Mouse (Mus musculus): ENCODE data around the gene Bcl2l2. TPM values are rescaled to one million over a fixed set of nuclear protein-coding genes. Genes with fewer than 3 reads are reported as not detected.

The Bcl2l2 gene
- 4.2 and 4.3 TPM in 2 replicates for polyA plus RNA-seq (2015; fragmentation: Nextera tagmentation; extraction: Ambion mirVana)

DNA sequence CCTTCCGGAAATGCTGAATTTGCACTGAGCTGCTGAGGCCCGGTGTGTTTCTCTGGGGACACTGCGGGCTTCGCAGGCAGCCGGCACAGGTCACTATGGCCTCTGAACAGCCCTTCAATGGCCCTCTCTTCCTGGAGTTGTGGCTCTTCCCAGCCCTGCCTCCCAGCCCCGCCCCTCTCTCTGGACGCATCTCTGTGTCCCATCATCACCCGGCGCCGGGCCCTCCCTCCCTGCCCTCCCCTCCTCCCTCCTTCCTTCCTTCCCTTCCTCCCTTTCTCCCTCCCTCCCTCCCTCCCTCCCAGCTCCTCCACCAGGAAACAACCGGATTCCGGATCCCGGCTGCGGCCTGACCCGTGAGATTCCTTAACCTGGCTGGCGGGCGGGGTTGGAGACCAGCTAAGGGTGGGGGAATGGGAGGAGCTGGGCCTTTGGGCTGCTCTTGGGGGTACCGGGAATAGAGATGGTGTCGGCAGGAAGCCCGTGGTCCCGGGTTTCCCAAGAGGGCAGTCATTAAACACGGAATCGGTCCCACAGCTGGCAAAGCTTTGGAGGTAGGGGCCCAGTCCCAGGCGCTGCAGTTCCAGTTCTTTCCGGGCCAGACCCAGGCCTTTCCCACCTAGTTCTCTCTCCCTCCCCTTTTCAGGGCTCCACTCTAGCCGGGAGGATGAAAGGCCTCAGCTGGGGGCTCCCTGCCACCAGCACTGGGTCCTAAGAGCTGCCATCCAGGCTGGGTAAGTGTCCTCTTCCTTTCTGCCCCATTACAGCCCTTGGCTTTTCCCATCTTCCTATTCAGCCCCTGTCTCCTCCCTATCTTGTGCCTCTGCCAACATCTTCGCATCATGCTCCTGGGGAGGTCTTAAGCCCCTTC lies at the start of gene Bcl2l2, which contains the start of gene Gm20521:
Gene Bcl2l2, plus strand, starts transcription at position 224 of the 868 bp plus-strand sequence.
Gene Gm20521, plus strand, starts transcription at position 288 of the 868 bp plus-strand sequence.
- peaks cover 15% of the 10 kb centered on the region for H3K4me1 ChIP-seq
- H3K27ac ChIP-seq: peak within 1 kb of the TSS; percentile 88
- peak within 1 kb of the TSS; percentile 66 for H3K9ac ChIP-seq
- peak within 1 kb of the TSS; percentile 53 for H3K4me3 ChIP-seq (replicated peaks)
- no peaks in the 10 kb centered on the region for H3K9me3 ChIP-seq
- whole genome bisulfite sequencing: under 1% methylated on average over 27 of the region's 27 CpGs
- ATAC-seq (ENCODE audit: insufficient read depth, low FRiP score, low read depth): peak; percentile 88
- H3K27me3 ChIP-seq (replicated peaks): no peaks in the 10 kb centered on the region
- H3K4me2 ChIP-seq: peak within 1 kb of the TSS; percentile 82
- H3K36me3 ChIP-seq: 0 out of 2 replicates have a peak, but pooled peaks cover 3% of the 10 kb centered on the region

- H3K4me3 ChIP-seq (replicated peaks): no peak overlapping the region
- 2% methylated on average over 4 of the region's 4 CpGs for WGBS
- no peaks in the 10 kb centered on the region for H3K4me1 ChIP-seq
- no peaks in the 10 kb centered on the region for H3K36me3 ChIP-seq
- H3K27me3 ChIP-seq (replicated peaks): no peaks in the 10 kb centered on the region
- H3K4me2 ChIP-seq: no peak overlapping the region
- ATAC-seq (ENCODE audit: insufficient read depth, low FRiP score, low read depth): no peak
- no peaks in the 10 kb centered on the region for H3K9me3 ChIP-seq
- H3K9ac ChIP-seq: no peak overlapping the region
- H3K27ac ChIP-seq: no peak overlapping the region
Measured at GRCm38 (mm10) chr14:54843461-54843860, 39.7 kb upstream of the Bcl2l2 start.

DNA sequence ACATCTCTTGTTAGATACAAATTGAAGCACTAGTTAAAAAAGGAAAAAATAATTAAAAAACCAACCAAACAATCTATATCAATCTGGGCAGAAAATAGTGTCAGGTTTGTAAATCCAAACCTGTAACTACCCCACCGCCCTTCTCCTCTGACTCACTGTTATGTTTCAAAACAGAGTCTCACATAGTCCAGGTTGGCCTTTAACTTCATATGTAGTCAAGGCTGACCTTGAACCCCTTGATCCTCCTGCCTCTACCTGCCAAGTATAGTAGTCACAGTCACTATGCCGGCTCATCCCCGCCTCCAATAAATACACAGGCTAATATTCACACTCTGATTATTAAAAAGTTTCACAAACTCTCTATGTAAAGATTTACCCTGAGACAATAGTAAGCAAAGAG lies 27.5 kb upstream of the Bcl2l2 start:
- Histone ChIP-seq H3K9me3 (no peaks in the 10 kb centered on the region), H3K36me3 (peaks cover 7% of the 10 kb centered on the region; the same call in 1 of the 2 replicates), H3K27ac (no peak overlapping the region), H3K27me3 (replicated peaks) (no peaks in the 10 kb centered on the region), H3K4me2 (no peak overlapping the region), H3K9ac (no peak overlapping the region), H3K4me1 (no peaks in the 10 kb centered on the region), H3K4me3 (replicated peaks) (no peak overlapping the region)
- 93% methylated on average over 3 of the region's 3 CpGs for WGBS
- no peak for ATAC-seq (ENCODE audit: insufficient read depth, low FRiP score, low read depth)

DNA sequence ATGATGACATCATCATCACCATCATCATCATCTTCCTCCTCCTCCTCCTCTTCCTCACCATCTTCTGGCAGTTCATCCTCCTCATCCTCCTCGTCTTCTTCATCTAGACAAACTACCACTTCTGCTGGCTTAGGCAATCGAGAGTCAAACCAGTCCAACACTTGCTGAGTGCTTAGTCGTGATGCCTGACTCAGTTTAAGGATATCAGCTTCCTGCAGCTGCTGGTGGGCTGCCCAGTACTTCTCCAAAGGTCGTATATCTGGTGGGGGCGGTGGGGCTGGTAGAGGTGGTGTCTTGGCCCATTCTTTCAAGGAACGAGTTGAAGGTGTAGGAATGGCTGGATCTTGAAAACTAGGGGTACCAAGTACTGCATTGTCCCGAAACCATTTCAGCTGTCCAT lies 26.5 kb upstream of the Bcl2l2 start:
- Histone ChIP-seq H3K36me3 (peaks cover 7% of the 10 kb centered on the region; the same call in 1 of the 2 replicates), H3K4me1 (no peaks in the 10 kb centered on the region), H3K27me3 (replicated peaks) (no peaks in the 10 kb centered on the region), H3K4me2 (no peak overlapping the region), H3K9me3 (no peaks in the 10 kb centered on the region), H3K4me3 (replicated peaks) (no peak overlapping the region), H3K27ac (no peak overlapping the region), H3K9ac (no peak overlapping the region)
- no peak for ATAC-seq (ENCODE audit: insufficient read depth, low FRiP score, low read depth)
- WGBS: 81% methylated on average over 7 of the region's 7 CpGs

DNA sequence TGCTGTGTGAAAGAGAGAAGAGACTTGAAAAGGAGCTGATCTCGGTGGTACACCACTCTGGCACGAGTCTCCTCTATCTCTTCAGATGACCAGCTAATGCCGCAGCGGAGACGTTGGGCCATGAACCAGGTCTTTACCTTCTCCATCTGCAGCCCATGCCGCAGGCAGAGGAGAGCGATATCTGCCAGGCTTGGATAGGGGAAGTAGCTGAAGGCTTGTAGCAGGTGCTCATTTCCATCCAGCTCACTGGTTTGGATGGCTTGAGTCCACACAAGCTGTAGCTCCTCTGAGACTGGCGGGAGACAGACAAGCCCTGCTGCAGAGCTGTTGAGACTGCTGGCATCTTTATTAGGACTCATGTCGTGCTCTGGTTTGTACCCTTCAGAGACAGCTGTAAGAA lies 25.3 kb upstream of the Bcl2l2 start:
- Histone ChIP-seq H3K27me3 (replicated peaks) (no peaks in the 10 kb centered on the region), H3K36me3 (peaks cover 7% of the 10 kb centered on the region; the same call in 1 of the 2 replicates), H3K9ac (no peak overlapping the region), H3K4me2 (no peak overlapping the region), H3K4me3 (replicated peaks) (no peak overlapping the region), H3K9me3 (no peaks in the 10 kb centered on the region), H3K4me1 (no peaks in the 10 kb centered on the region), H3K27ac (no peak overlapping the region)
- 89% methylated on average over 9 of the region's 9 CpGs for WGBS
- no peak for ATAC-seq (ENCODE audit: insufficient read depth, low FRiP score, low read depth)

GRCm38 (mm10) chr14:54860511-54860910 lies 22.7 kb upstream of the Bcl2l2 start:
- Histone ChIP-seq H3K4me2 (no peak overlapping the region), H3K9me3 (no peaks in the 10 kb centered on the region), H3K27ac (no peak overlapping the region), H3K4me1 (no peaks in the 10 kb centered on the region), H3K4me3 (replicated peaks) (no peak overlapping the region), H3K9ac (no peak overlapping the region), H3K36me3 (peaks cover 7% of the 10 kb centered on the region; the same call in 1 of the 2 replicates), H3K27me3 (replicated peaks) (no peaks in the 10 kb centered on the region)
- no peak for ATAC-seq (ENCODE audit: insufficient read depth, low FRiP score, low read depth)
- WGBS: 45% methylated on average over 2 of the region's 2 CpGs

GRCm38 (mm10) chr14:54863501-54864312 lies 19.5 kb upstream of the Bcl2l2 start:
- Histone ChIP-seq H3K4me1 (no peaks in the 10 kb centered on the region), H3K9me3 (no peaks in the 10 kb centered on the region), H3K9ac (peak overlapping the region; percentile 75), H3K27me3 (replicated peaks) (no peaks in the 10 kb centered on the region), H3K27ac (peak overlapping the region; percentile 79), H3K36me3 (no peaks in the 10 kb centered on the region), H3K4me2 (peak overlapping the region; percentile 79), H3K4me3 (replicated peaks) (peak overlapping the region; percentile 90)
- under 1% methylated on average over 56 of the region's 56 CpGs for WGBS
- peak; percentile 100 for ATAC-seq (ENCODE audit: insufficient read depth, low FRiP score, low read depth)

DNA sequence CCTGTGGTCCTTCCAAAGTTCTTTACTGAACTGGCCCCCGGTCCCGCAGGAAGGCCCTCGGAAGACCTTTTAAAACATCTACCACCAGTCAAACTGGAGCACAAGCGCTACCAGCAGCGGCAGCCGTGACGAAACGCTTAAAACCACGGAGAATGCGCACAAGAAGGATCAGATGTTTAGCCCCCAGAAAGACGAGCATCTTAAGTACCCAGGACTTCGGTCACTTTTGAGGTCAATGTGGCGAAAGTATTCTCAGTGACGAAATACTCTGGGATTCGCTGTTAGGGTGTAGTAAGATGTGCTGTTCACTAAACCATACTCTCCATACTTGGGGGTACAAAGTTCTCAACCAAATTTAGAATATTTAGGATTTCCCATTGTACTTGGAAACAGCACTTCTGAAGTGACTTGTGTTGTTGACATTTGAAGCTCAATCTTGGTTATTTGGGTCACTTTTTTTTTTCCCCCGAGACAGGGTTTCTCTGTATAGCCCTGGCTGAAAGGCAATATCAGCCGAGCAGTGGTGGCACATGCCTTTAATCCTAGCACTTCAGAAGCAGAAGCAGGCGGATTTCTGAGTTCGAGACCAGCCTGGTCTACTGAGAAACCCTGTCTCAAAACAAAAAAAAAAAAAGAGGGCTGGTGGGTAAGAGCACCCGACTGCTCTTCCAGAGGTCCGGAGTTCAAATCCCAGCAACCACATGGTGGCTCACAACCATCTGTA lies 18.7 kb upstream of the Bcl2l2 start:
- Histone ChIP-seq H3K27me3 (replicated peaks) (no peaks in the 10 kb centered on the region), H3K4me3 (replicated peaks) (peak overlapping the region; percentile 90), H3K4me1 (no peaks in the 10 kb centered on the region), H3K9ac (peak overlapping the region; percentile 44; the same call in 1 of the 2 replicates), H3K9me3 (no peaks in the 10 kb centered on the region), H3K27ac (peak overlapping the region; percentile 79), H3K36me3 (no peaks in the 10 kb centered on the region), H3K4me2 (peak overlapping the region; percentile 79)
- ATAC-seq (ENCODE audit: insufficient read depth, low FRiP score, low read depth): no peak
- WGBS: 15% methylated on average over 21 of the region's 21 CpGs

DNA sequence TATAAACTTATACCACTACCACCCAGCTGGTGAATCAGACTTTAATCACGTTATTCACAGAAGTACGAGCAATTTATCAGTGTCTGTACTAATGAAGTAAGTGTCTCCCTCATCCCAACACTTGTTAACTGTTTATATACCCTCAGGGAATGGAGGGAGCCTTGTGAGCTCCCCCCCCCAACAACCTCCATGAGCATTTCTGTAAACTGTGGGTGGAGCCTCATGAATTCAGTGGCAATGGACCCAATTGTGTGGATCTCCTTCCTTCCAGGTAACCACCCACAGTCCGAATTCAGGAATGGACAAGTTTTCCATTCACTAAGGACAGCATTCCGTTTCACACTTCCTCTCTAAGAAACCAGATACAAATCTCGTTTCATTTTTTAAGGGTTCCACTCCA lies 17.6 kb upstream of the Bcl2l2 start:
- Histone ChIP-seq H3K27me3 (replicated peaks) (no peaks in the 10 kb centered on the region), H3K27ac (no peak overlapping the region), H3K4me2 (no peak overlapping the region), H3K9ac (no peak overlapping the region), H3K9me3 (no peaks in the 10 kb centered on the region), H3K4me3 (replicated peaks) (no peak overlapping the region), H3K36me3 (no peaks in the 10 kb centered on the region), H3K4me1 (no peaks in the 10 kb centered on the region)
- no peak for ATAC-seq (ENCODE audit: insufficient read depth, low FRiP score, low read depth)
- 70% methylated on average over 5 of the region's 5 CpGs for WGBS

DNA sequence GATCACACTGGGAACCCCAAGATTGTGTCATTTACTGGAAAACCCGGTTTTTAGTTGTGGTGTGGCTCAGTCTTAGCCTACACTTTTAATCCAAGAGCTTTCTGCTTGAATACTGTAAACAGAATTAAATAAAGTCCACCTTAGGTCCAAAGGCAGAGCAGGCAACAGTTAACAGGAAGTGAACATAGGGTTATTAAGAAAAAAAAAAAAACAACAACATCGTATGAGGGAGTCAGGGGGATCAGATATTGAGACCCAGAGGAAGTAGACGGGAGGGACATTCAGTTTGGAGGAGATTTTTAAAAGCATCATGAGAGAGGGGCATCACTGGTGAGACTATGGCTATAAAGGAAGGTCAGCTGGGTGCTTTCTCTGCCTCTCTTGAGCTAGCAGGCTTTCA lies 16.9 kb upstream of the Bcl2l2 start:
- no peak overlapping the region for H3K9ac ChIP-seq
- no peak overlapping the region for H3K4me2 ChIP-seq
- no peaks in the 10 kb centered on the region for H3K4me1 ChIP-seq
- no peak overlapping the region for H3K4me3 ChIP-seq (replicated peaks)
- ATAC-seq (ENCODE audit: insufficient read depth, low FRiP score, low read depth): no peak
- H3K36me3 ChIP-seq: no peaks in the 10 kb centered on the region
- H3K9me3 ChIP-seq: no peaks in the 10 kb centered on the region
- WGBS: 36% methylated on average over 3 of the region's 3 CpGs
- H3K27ac ChIP-seq: no peak overlapping the region
- no peaks in the 10 kb centered on the region for H3K27me3 ChIP-seq (replicated peaks)

DNA sequence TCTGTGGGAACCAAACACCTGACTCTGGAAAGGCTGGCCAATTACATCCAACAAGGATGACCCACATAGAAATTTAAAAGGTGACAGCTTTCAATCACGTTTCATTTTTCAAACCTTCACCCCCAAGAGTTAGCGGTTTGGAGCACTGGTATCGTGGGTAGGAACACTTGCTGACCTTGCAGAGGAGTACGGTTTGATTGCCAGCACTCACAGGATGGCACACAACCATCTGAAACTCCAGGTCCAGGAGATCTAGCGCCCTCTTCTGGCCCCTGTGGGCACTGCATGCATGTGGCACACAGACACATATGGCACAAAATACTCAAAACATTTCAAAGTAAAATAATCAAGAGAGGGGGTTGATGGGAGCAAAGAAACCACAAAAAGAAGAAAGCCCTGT lies 16.2 kb upstream of the Bcl2l2 start:
- no peaks in the 10 kb centered on the region for H3K36me3 ChIP-seq
- no peak overlapping the region for H3K9ac ChIP-seq
- H3K4me1 ChIP-seq: no peaks in the 10 kb centered on the region
- H3K27me3 ChIP-seq (replicated peaks): no peaks in the 10 kb centered on the region
- H3K4me2 ChIP-seq: no peak overlapping the region
- no peak overlapping the region for H3K27ac ChIP-seq
- ATAC-seq (ENCODE audit: insufficient read depth, low FRiP score, low read depth): no peak
- 56% methylated on average over 5 of the region's 5 CpGs for WGBS
- no peak overlapping the region for H3K4me3 ChIP-seq (replicated peaks)
- H3K9me3 ChIP-seq: no peaks in the 10 kb centered on the region
